Mouse (Mus musculus) CH12.LX (cell line): Measurements from ENCODE around the gene Dpy19l3. TPM values are rescaled to one million over a fixed set of nuclear protein-coding genes. Genes with fewer than 3 reads are reported as not detected.

Experiments
- DNase-seq: peaks from one replicate; pipeline ENCODE4 v3.0.0-alpha.2; 2013; ENCODE audit errors: extremely low read depth
- H3K27ac ChIP-seq: 2 replicates; pipeline ENCODE4 v1.5.1; 2012; ENCODE audit warnings: low read depth, mild to moderate bottlenecking, control low read depth, moderate library complexity; ENCODE audit not compliant: insufficient read depth
- H3K27me3 ChIP-seq: replicated peaks from 2 replicates; pipeline ENCODE3; 2012; ENCODE audit warnings: inconsistent platforms
- H3K36me3 ChIP-seq, 2 experiments: replicated peaks in 1 of 2; 2 replicates each; pipeline versions ENCODE3 to v1.6.1; 2012; ENCODE audit warnings: inconsistent platforms in 1 of 2, low read length in 1 of 2, mild to moderate bottlenecking in 1 of 2, mixed read lengths in 1 of 2, moderate library complexity in 1 of 2; ENCODE audit not compliant: control insufficient read depth in 1 of 2, insufficient read depth in 1 of 2
- H3K4me1 ChIP-seq, 2 experiments: 2 replicates each; pipeline ENCODE4 v1.6.1; 2012; ENCODE audit warnings: inconsistent platforms in 1 of 2, moderate library complexity in 1 of 2; ENCODE audit not compliant: insufficient read depth in 2 of 2, control insufficient read depth in 1 of 2
- H3K4me2 ChIP-seq: 2 replicates; pipeline ENCODE4 v1.6.1; 2012; ENCODE audit warnings: low read depth, mild to moderate bottlenecking, control low read depth; ENCODE audit not compliant: poor library complexity, insufficient read depth, severe bottlenecking
- H3K4me3 ChIP-seq, 3 experiments: fragments of 150-350 bp in 1 of 3; sonication (generic) in 1 of 3; replicated peaks in 1 of 3; 2 replicates each; pipeline versions ENCODE3 to v1.5.1; 2011 to 2012; ENCODE audit warnings: low read depth in 2 of 3, low read length in 2 of 3, mild to moderate bottlenecking in 2 of 3, moderate library complexity in 2 of 3, control low read depth in 1 of 3, improper control_type of control experiment in 1 of 3, inconsistent platforms in 1 of 3, mixed read lengths in 1 of 3; ENCODE audit not compliant: poor library complexity in 1 of 3
- H3K79me2 ChIP-seq: replicated peaks from 2 replicates; pipeline ENCODE4 v1.6.1; 2012; ENCODE audit warnings: mild to moderate bottlenecking, moderate library complexity; ENCODE audit not compliant: control insufficient read depth, poor library complexity, insufficient read depth, severe bottlenecking; ENCODE audit errors: extremely low read depth
- H3K9ac ChIP-seq: 2 replicates; pipeline ENCODE4 v1.6.1; 2012; ENCODE audit warnings: low read depth, mild to moderate bottlenecking, control low read depth, moderate library complexity; ENCODE audit not compliant: insufficient read depth
- H3K9me3 ChIP-seq: replicated peaks from 2 replicates; pipeline ENCODE3; 2012; ENCODE audit warnings: low read length, inconsistent platforms, mixed read lengths
- CHD1 ChIP-seq: IDR thresholded peaks from 2 replicates; pipeline ENCODE4 v1.6.1; 2012; ENCODE audit warnings: low read depth, low read length, improper control_type of control experiment, inconsistent platforms
- CTCF ChIP-seq, 2 experiments: IDR thresholded peaks in 1 of 2; conservative IDR thresholded peaks in 1 of 2; 2 replicates each; pipeline ENCODE4 v1.5.1; 2011 to 2012; ENCODE audit warnings: low read depth in 2 of 2, low read length in 2 of 2, improper control_type of control experiment in 1 of 2, inconsistent platforms in 1 of 2, mild to moderate bottlenecking in 1 of 2, moderate library complexity in 1 of 2
- ELF1 ChIP-seq: IDR thresholded peaks from 2 replicates; pipeline ENCODE4 v1.6.1; 2014; ENCODE audit warnings: low read depth, mild to moderate bottlenecking, inconsistent platforms, low read length, improper control_type of control experiment
- EP300 ChIP-seq: IDR thresholded peaks from 2 replicates; pipeline ENCODE4 v1.6.1; 2011; ENCODE audit warnings: low read length, improper control_type of control experiment
- ETS1 ChIP-seq: conservative IDR thresholded peaks from 2 replicates; pipeline ENCODE4 v1.6.1; 2012; ENCODE audit warnings: low read depth, mild to moderate bottlenecking, inconsistent platforms, low read length, improper control_type of control experiment, moderate library complexity
- GABPA ChIP-seq: IDR thresholded peaks from 2 replicates; pipeline ENCODE4 v1.6.1; 2012; ENCODE audit warnings: low read depth, low read length, improper control_type of control experiment, inconsistent platforms; ENCODE audit not compliant: insufficient replicate concordance
- IRF4 ChIP-seq: IDR thresholded peaks from 2 replicates; pipeline ENCODE4 v1.6.1; 2014; ENCODE audit warnings: low read depth, mild to moderate bottlenecking, inconsistent platforms, low read length, improper control_type of control experiment
- MAFK ChIP-seq: IDR thresholded peaks from 2 replicates; pipeline ENCODE4 v1.6.1; 2011; ENCODE audit warnings: low read length, improper control_type of control experiment; ENCODE audit not compliant: insufficient replicate concordance
- MXI1 ChIP-seq: IDR thresholded peaks from 2 replicates; pipeline ENCODE4 v1.6.1; 2011; ENCODE audit warnings: mild to moderate bottlenecking, low read depth, low read length, improper control_type of control experiment
- MYC ChIP-seq: IDR thresholded peaks from 2 replicates; pipeline ENCODE4 v1.6.1; 2011; ENCODE audit warnings: low read depth, mild to moderate bottlenecking, improper control_type of control experiment, low read length
- NELFE ChIP-seq: IDR thresholded peaks from 2 replicates; pipeline ENCODE4 v1.6.1; 2011; ENCODE audit warnings: low read depth, low read length, improper control_type of control experiment
- NRF1 ChIP-seq: IDR thresholded peaks from 2 replicates; pipeline ENCODE4 v1.6.1; 2014; ENCODE audit warnings: low read depth, mild to moderate bottlenecking, inconsistent platforms, low read length, improper control_type of control experiment, moderate library complexity
- PAX5 ChIP-seq: IDR thresholded peaks from 2 replicates; pipeline ENCODE4 v1.6.1; 2012; ENCODE audit warnings: low read length, inconsistent platforms, mixed read lengths
- RCOR1 ChIP-seq: conservative IDR thresholded peaks from 2 replicates; pipeline ENCODE4 v1.6.1; 2012; ENCODE audit warnings: low read depth, mild to moderate bottlenecking, inconsistent platforms, low read length, improper control_type of control experiment
- SIN3A ChIP-seq: IDR thresholded peaks from 2 replicates; pipeline ENCODE4 v1.6.1; 2012; ENCODE audit warnings: low read length, improper control_type of control experiment, inconsistent platforms
- TBP ChIP-seq: conservative IDR thresholded peaks from 2 replicates; pipeline ENCODE4 v1.6.1; 2011; ENCODE audit warnings: low read depth, low read length, improper control_type of control experiment
- TCF12 ChIP-seq: IDR thresholded peaks from 2 replicates; pipeline ENCODE4 v1.6.1; 2014; ENCODE audit warnings: low read depth, mild to moderate bottlenecking, inconsistent platforms, low read length, improper control_type of control experiment
- UBTF ChIP-seq: IDR thresholded peaks from 2 replicates; pipeline ENCODE4 v1.6.1; 2012; ENCODE audit warnings: low read depth, mild to moderate bottlenecking, inconsistent platforms, low read length, improper control_type of control experiment, moderate library complexity
- USF2 ChIP-seq: conservative IDR thresholded peaks from 2 replicates; pipeline ENCODE4 v1.6.1; 2011; ENCODE audit warnings: low read depth, low read length, improper control_type of control experiment
- ZC3H11A ChIP-seq: IDR thresholded peaks from 2 replicates; pipeline ENCODE4 v1.6.1; 2012; ENCODE audit warnings: low read depth, mild to moderate bottlenecking, inconsistent platforms, low read length, improper control_type of control experiment
- ZMIZ1 ChIP-seq: IDR thresholded peaks from 2 replicates; pipeline ENCODE4 v1.6.1; 2012; ENCODE audit warnings: low read depth, mild to moderate bottlenecking, inconsistent platforms, low read length, improper control_type of control experiment
- dilution Hi-C: fragments of 300-500 bp; cut with MboI; formaldehyde crosslinking; loops from 2 replicates; pipeline ENCODE4 v1.14.3; 2020; ENCODE audit warnings: low sequenced_read_pairs; ENCODE audit not compliant: extremely low pct_unique_long_range_greater_than_20kb, extremely low pct_ligation_motif_present
- in situ Hi-C: fragments of 300-500 bp; cut with MboI; formaldehyde crosslinking; loops from 3 replicates; pipeline ENCODE4 v1.14.3; 2019; ENCODE audit warnings: low sequenced_read_pairs, low pct_ligation_motif_present, low pct_unique_long_range_greater_than_20kb, mixed read lengths
- polyA plus RNA-seq: library from polyadenylated mRNA; unstranded; fragments of >175 nt; gene quantifications from 2 replicates; pipeline ENCODE4 v1.2.1, GENCODE M21; 2012; ENCODE audit warnings: low read depth; ENCODE audit not compliant: insufficient read length
- total RNA-seq, 2 experiments: library from RNA; depleted of rRNA; stranded (reverse); fragments of 300-350 nt in 1 of 2; fragments of >200 nt in 1 of 2; gene quantifications; 2 replicates each; pipeline ENCODE4 v1.2.3; 2012 to 2014

The Dpy19l3 gene
- total and polyA plus RNA-seq, 3 experiments, result 5.0 to 18.3 (median 5.5) TPM

GRCm38 (mm10) chr7:35649071-35649470, 105.2 kb downstream of the Dpy19l3 start:
- H3K36me3 ChIP-seq, result peaks cover 11 to 17% of the 10 kb centered on the region in 2 experiments
- peaks cover 17% of the 10 kb centered on the region for H3K79me2 ChIP-seq
- peak overlapping the region; percentile 8; the same call in 1 of the 2 replicates for H3K4me2 ChIP-seq
- no peak overlapping the region for H3K27ac ChIP-seq
- dilution Hi-C loops, result no loop called here
- no peak overlapping the region for H3K9ac ChIP-seq
- H3K4me3 ChIP-seq, result peak overlapping the region; percentile 2 to 24 (median 7)
- peaks cover 3 to 26% of the 10 kb centered on the region in 2 experiments for H3K4me1 ChIP-seq
- peaks cover 10% of the 10 kb centered on the region for H3K9me3 ChIP-seq
- peaks cover 14% of the 10 kb centered on the region for H3K27me3 ChIP-seq
- 0 out of 2 replicates have a peak, but pooled peaks have one; percentile 49 for TF ChIP-seq SIN3A
- TF ChIP-seq TCF12, result no peak
- in situ Hi-C loops, result no loop called here
- DNase-seq, result peak; percentile 76

- H3K9ac ChIP-seq, result no peak overlapping the region
- peaks cover 14% of the 10 kb centered on the region for H3K27me3 ChIP-seq
- peaks cover 15 to 24% of the 10 kb centered on the region in 2 experiments for H3K36me3 ChIP-seq
- no peak for TF ChIP-seq ETS1
- no peak for TF ChIP-seq TBP
- no peak for TF ChIP-seq RCOR1
- TF ChIP-seq MYC, result no peak
- peak overlapping the region; percentile 2 to 26 (median 24) for H3K4me3 ChIP-seq
- DNase-seq, result peak; percentile 51
- H3K4me2 ChIP-seq, result peak overlapping the region; percentile 15; the same call in 1 of the 2 replicates
- peaks cover 10% of the 10 kb centered on the region for H3K9me3 ChIP-seq
- dilution Hi-C loops (no loop called here), in situ Hi-C loops (no loop called here)
- H3K79me2 ChIP-seq, result peaks cover 17% of the 10 kb centered on the region
- no peak overlapping the region for H3K27ac ChIP-seq
- H3K4me1 ChIP-seq, result peaks cover 2 to 26% of the 10 kb centered on the region in 2 experiments; a peak in 3 of 4 replicates
Observed at GRCm38 (mm10) chr7:35648239-35649069, 105.8 kb downstream of the Dpy19l3 start.

GRCm38 (mm10) chr7:35647101-35647698, 107.1 kb downstream of the Dpy19l3 start, which contains the start of gene Pdcd5:
Pdcd5 (minus strand) TSS chr7:35647521.
- dilution Hi-C loops, result no loop called here
- Histone ChIP-seq H3K36me3 (peaks cover 26 to 36% of the 10 kb centered on the region in 2 experiments), H3K79me2 (peaks cover 17% of the 10 kb centered on the region), H3K9ac (peak within 1 kb of the TSS; percentile 90), H3K4me2 (peak within 1 kb of the TSS; percentile 64), H3K4me1 (peaks cover 2 to 26% of the 10 kb centered on the region in 2 experiments; a peak in 3 of 4 replicates), H3K27me3 (peaks cover 14% of the 10 kb centered on the region), H3K9me3 (peaks cover 10% of the 10 kb centered on the region), H3K27ac (peak within 1 kb of the TSS; percentile 7; the same call in 1 of the 2 replicates), H3K4me3 (peak within 1 kb of the TSS; percentile 80 to 99 (median 92))
- DNase-seq, result peak; percentile 95
- in situ Hi-C loops, result no loop called here
- TF ChIP-seq ZC3H11A, result no peak
- no peak for TF ChIP-seq ETS1
- TF ChIP-seq MAFK, result no peak
- no peak for TF ChIP-seq UBTF
- TF ChIP-seq IRF4, result peak; percentile 60
- TF ChIP-seq PAX5, result no peak
- TF ChIP-seq MYC, result no peak
- TF ChIP-seq ZMIZ1, result peak; percentile 84
- TF ChIP-seq ELF1, result peak; percentile 78; the same call in 1 of the 2 replicates
- no peak for TF ChIP-seq CHD1
- TF ChIP-seq EP300, result no peak
- TF ChIP-seq USF2, result no peak
- peak; percentile 88 for TF ChIP-seq MXI1
- TF ChIP-seq NELFE, result peak; percentile 88
- peak; percentile 70; the same call in 1 of the 2 replicates for TF ChIP-seq TCF12
- TF ChIP-seq CTCF (conservative IDR thresholded peaks at IDR 0.05 in 1 of 2, IDR thresholded peaks at IDR 0.05 in 1 of 2; ENCODE audit: low read depth in 2 of 2, low read length in 2 of 2), result no peak
- peak; percentile 21; the same call in 1 of the 2 replicates for TF ChIP-seq GABPA
- TF ChIP-seq NRF1, result peak; percentile 91
- 0 out of 2 replicates have a peak, but pooled peaks have one; percentile 46 for TF ChIP-seq TBP
